Mouse (Mus musculus): Measurements from ENCODE around the gene Dock2.

GRCm38 (mm10) chr11:34308731-34309130, 475.0 kb downstream of the Dock2 start:
- TF ChIP-seq ETS1 (conservative IDR thresholded peaks at IDR 0.05; ENCODE audit: low read depth, low read length) (no peak), MXI1 (IDR thresholded peaks at IDR 0.05; ENCODE audit: low read depth, low read length) (no peak), USF1 (IDR thresholded peaks at IDR 0.05; ENCODE audit: low read depth, low read length) (no peak), MAX (IDR thresholded peaks at IDR 0.05; ENCODE audit: low read length) (no peak), E2F4 (IDR thresholded peaks at IDR 0.05; ENCODE audit: insufficient replicate concordance, low read depth, low read length) (no peak), ZKSCAN1 (IDR thresholded peaks at IDR 0.05; ENCODE audit: borderline replicate concordance, low read depth, low read length) (no peak), JUND (conservative IDR thresholded peaks at IDR 0.05; ENCODE audit: low read depth, low read length) (no peak), POLR2A (IDR thresholded peaks at IDR 0.05; ENCODE audit: low read depth, low read length) (no peak), CTCF (conservative IDR thresholded peaks at IDR 0.05 in 1 of 2, IDR thresholded peaks at IDR 0.05 in 1 of 2; ENCODE audit: low read depth in 2 of 2, low read length in 2 of 2) (no peak), HCFC1 (IDR thresholded peaks at IDR 0.05; ENCODE audit: low read depth, low read length) (no peak), POLR2AphosphoS2 (IDR thresholded peaks at IDR 0.05; ENCODE audit: low read depth, low read length) (no peak), BHLHE40 (IDR thresholded peaks at IDR 0.05; ENCODE audit: low read depth, low read length) (no peak), RCOR1 (conservative IDR thresholded peaks at IDR 0.05; ENCODE audit: low read depth, low read length) (no peak), UBTF (IDR thresholded peaks at IDR 0.05; ENCODE audit: low read depth, low read length) (no peak)
